ENCODE assay signal across 11 mouse cellular contexts in the genomic region with DNA sequence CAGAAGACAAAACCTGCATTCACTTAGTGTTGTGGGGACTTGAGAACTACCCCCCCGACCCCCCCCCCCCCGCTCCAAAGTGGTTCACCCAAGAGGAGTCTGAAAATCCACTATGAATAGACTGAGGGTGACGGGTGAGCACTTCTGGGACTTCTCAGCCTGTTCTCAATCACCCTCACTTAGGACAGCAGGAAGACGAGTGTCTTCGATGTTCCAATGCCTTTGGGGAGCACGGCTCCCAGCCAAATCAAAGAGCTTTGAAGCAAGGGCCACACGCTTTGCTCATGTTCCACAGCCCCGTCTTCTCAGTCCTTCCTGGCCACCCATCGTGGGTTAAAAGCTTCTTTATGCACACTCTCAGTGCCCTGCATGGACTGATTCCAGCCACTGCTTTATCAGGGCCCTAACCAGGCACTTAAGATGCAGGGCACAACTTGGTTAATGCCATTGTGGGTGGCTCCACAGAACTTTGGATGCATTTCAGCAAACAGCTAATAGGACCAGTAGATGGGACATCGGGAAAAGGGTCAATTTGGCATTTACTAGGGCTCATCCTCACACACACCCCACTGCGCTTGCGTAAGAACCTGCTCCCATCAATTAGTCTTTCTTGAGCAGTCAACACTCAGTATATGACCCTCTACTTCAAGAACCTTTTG.
DNase-seq lines count a peak whose midpoint lies in the region; ATAC-seq and TF ChIP-seq lines count a peak whose summit lies in the region.
"Had no signal": no experiment of that assay in that cellular context is flagged by ENCODE, and none has a peak within 500 bp of the region (broad histone marks: within the 10 kb centered on the region; RNA-seq: fewer than 3 reads in every experiment).

No protein-coding gene starts in this region.

- peaks cover 85% of the 10 kb centered on the region for H3K4me1 ChIP-seq in kidney, embryonic 15.5 days
- peaks cover 35 to 76% of the 10 kb centered on the region in 2 experiments for H3K4me1 ChIP-seq in MEL (ENCODE audit: control insufficient read depth in 1 of 2, insufficient read depth in 2 of 2, low read length in 2 of 2)
- H3K4me1 ChIP-seq in embryonic facial prominence, embryonic 10.5 days, result peaks cover 59% of the 10 kb centered on the region
- peaks cover 12% of the 10 kb centered on the region; the same call in 1 of the 2 replicates for H3K4me1 ChIP-seq in lung, postnatal 0 days (ENCODE audit: insufficient read depth, low read depth, low read length)

- TF ChIP-seq CTCF in MEL (IDR thresholded peaks at IDR 0.05 in 2 of 3, conservative IDR thresholded peaks at IDR 0.05 in 1 of 3; ENCODE audit: control insufficient read depth in 1 of 3, insufficient read depth in 1 of 3, low read depth in 2 of 3, low read length in 3 of 3, poor library complexity in 1 of 3, severe bottlenecking in 1 of 3), result no peak
- TF ChIP-seq CTCF in lung, postnatal 0 days (IDR thresholded peaks at IDR 0.05), result no peak

- WGBS in kidney, embryonic 15.5 days, result 88% methylated on average over 12 of the region's 12 CpGs
- WGBS in embryonic facial prominence, embryonic 10.5 days, result 85% methylated on average over 12 of the region's 12 CpGs
- 51% methylated on average over 12 of the region's 12 CpGs for WGBS in lung, postnatal 0 days

- no peak overlapping the region for H3K4me3 ChIP-seq in kidney, embryonic 15.5 days (replicated peaks)
- H3K4me3 ChIP-seq in MEL (ENCODE audit: control insufficient read depth in 1 of 2, insufficient read depth in 1 of 2, low read depth in 2 of 2, low read length in 2 of 2), result no peak overlapping the region
- no peak overlapping the region for H3K4me3 ChIP-seq in embryonic facial prominence, embryonic 10.5 days
- no peak overlapping the region for H3K4me3 ChIP-seq in lung, postnatal 0 days (ENCODE audit: low read depth, low read length)
- H3K4me3 ChIP-seq: heart, adult 2 months had no signal

- ATAC-seq in kidney, embryonic 15.5 days (replicated peaks; ENCODE audit: low FRiP score), result no peak
- ATAC-seq in lung, postnatal 0 days, result peak; percentile 71
- ATAC-seq: liver, postnatal 0 days had no signal

- no peak for TF ChIP-seq RAD21 in MEL (IDR thresholded peaks at IDR 0.05; ENCODE audit: low read depth, low read length)

- no peaks in the 10 kb centered on the region; the same call in 1 of the 2 replicates for H3K79me2 ChIP-seq in MEL (ENCODE audit: control insufficient read depth, insufficient read depth, low read length, poor library complexity)

- no peak overlapping the region for H3K4me2 ChIP-seq in kidney, embryonic 15.5 days
- no peak overlapping the region for H3K4me2 ChIP-seq in lung, postnatal 0 days (replicated peaks; ENCODE audit: low read depth, low read length)

- no peak overlapping the region for H3K9ac ChIP-seq in kidney, embryonic 15.5 days
- H3K9ac ChIP-seq in MEL (ENCODE audit: control insufficient read depth, low read depth, low read length, poor library complexity, severe bottlenecking), result no peak overlapping the region
- no peak overlapping the region for H3K9ac ChIP-seq in lung, postnatal 0 days (replicated peaks; ENCODE audit: low read depth)
- H3K9ac ChIP-seq: liver, postnatal 0 days had no signal

- no peak for TF ChIP-seq POLR2A in MEL (IDR thresholded peaks at IDR 0.05; ENCODE audit: control insufficient read depth in 1 of 2, insufficient read depth in 1 of 2, low read depth in 1 of 2, low read length in 2 of 2, poor library complexity in 1 of 2)

- DNase-seq in kidney, adult 8-10 months, result no peak
- peak; percentile 45 for DNase-seq in MEL (ENCODE audit: low read depth, low spot score)
- DNase-seq in embryonic facial prominence, embryonic 10.5 days (ENCODE audit: low spot score), result no peak
- DNase-seq in lung, postnatal 0 days (ENCODE audit: low spot score), result peak; percentile 82
- DNase-seq in ovary, adult 18-20 months (ENCODE audit: low spot score), result no peak
- DNase-seq in ovary, postnatal 14 days (ENCODE audit: low spot score), result no peak
- DNase-seq in embryo, embryonic 11 days, result no peak
- DNase-seq: kidney, postnatal 10 days; liver, postnatal 0 days had no signal

- no peaks in the 10 kb centered on the region for H3K9me3 ChIP-seq in kidney, embryonic 15.5 days (replicated peaks)
- no peaks in the 10 kb centered on the region for H3K9me3 ChIP-seq in MEL (replicated peaks; ENCODE audit: insufficient read depth, low read length)
- H3K9me3 ChIP-seq in embryonic facial prominence, embryonic 10.5 days, result no peaks in the 10 kb centered on the region
- H3K9me3 ChIP-seq in lung, postnatal 0 days (ENCODE audit: low read length), result no peaks in the 10 kb centered on the region

- H3K36me3 ChIP-seq in kidney, embryonic 15.5 days, result peaks cover 21% of the 10 kb centered on the region
- peaks cover 0 to 73% of the 10 kb centered on the region in 2 experiments; a peak in 2 of 4 replicates for H3K36me3 ChIP-seq in MEL (ENCODE audit: control insufficient read depth in 1 of 2, insufficient read depth in 2 of 2, low read length in 2 of 2)
- peaks cover 72% of the 10 kb centered on the region for H3K36me3 ChIP-seq in embryonic facial prominence, embryonic 10.5 days (replicated peaks)
- no peaks in the 10 kb centered on the region; the same call in 1 of the 2 replicates for H3K36me3 ChIP-seq in lung, postnatal 0 days (ENCODE audit: insufficient read depth, low read length)

- H3K27ac ChIP-seq in kidney, embryonic 15.5 days, result 0 out of 2 replicates have a peak overlapping the region, but pooled peaks have one; percentile 13
- H3K27ac ChIP-seq in MEL (ENCODE audit: control insufficient read depth, low read depth, low read length), result peak overlapping the region; percentile 79
- 0 out of 2 replicates have a peak overlapping the region, but pooled peaks have one; percentile 19 for H3K27ac ChIP-seq in embryonic facial prominence, embryonic 10.5 days (replicated peaks)
- no peak overlapping the region for H3K27ac ChIP-seq in lung, postnatal 0 days (ENCODE audit: low read length)
- H3K27ac ChIP-seq: heart, adult 2 months had no signal

- no peaks in the 10 kb centered on the region for H3K27me3 ChIP-seq in kidney, embryonic 15.5 days
- no peaks in the 10 kb centered on the region for H3K27me3 ChIP-seq in MEL (ENCODE audit: control insufficient read depth in 1 of 2, insufficient read depth in 2 of 2, low read length in 2 of 2)
- no peaks in the 10 kb centered on the region for H3K27me3 ChIP-seq in embryonic facial prominence, embryonic 10.5 days (replicated peaks; ENCODE audit: low read depth, poor library complexity, severe bottlenecking)
- H3K27me3 ChIP-seq in lung, postnatal 0 days (replicated peaks; ENCODE audit: insufficient read depth, low read length), result no peaks in the 10 kb centered on the region

- no peak for TF ChIP-seq EP300 in MEL (IDR thresholded peaks at IDR 0.05; ENCODE audit: low read depth in 1 of 2, low read length in 2 of 2)
- no peak for TF ChIP-seq EP300 in lung, postnatal 0 days (IDR thresholded peaks at IDR 0.05)

TF ChIP-seq in MEL, 35 proteins besides CTCF, POLR2A, EP300 and RAD21:
- TF ChIP-seq ZMIZ1 (IDR thresholded peaks at IDR 0.05; ENCODE audit: low read depth, low read length) (0 out of 2 replicates have a peak, but pooled peaks have one; percentile 18), ELF1 (IDR thresholded peaks at IDR 0.05; ENCODE audit: low read depth, low read length) (no peak), MAZ (IDR thresholded peaks at IDR 0.05; ENCODE audit: low read depth, low read length) (no peak), USF2 (IDR thresholded peaks at IDR 0.05; ENCODE audit: borderline replicate concordance in 1 of 2, insufficient read depth in 1 of 2, low read depth in 1 of 2, low read length in 2 of 2) (no peak), ETS1 (IDR thresholded peaks at IDR 0.05; ENCODE audit: low read depth, low read length) (0 out of 2 replicates have a peak, but pooled peaks have one; percentile 33), MXI1 (IDR thresholded peaks at IDR 0.05; ENCODE audit: low read depth, low read length) (no peak), UBTF (IDR thresholded peaks at IDR 0.05; ENCODE audit: borderline replicate concordance, insufficient read depth, low read depth, low read length) (no peak), MYB (IDR thresholded peaks at IDR 0.05; ENCODE audit: low read depth, low read length) (no peak), USF1 (IDR thresholded peaks at IDR 0.05; ENCODE audit: low read depth, low read length) (no peak), JUND (IDR thresholded peaks at IDR 0.05; ENCODE audit: low read depth, low read length) (no peak), MYC (IDR thresholded peaks at IDR 0.05; ENCODE audit: low read depth, low read length) (no peak), POLR2AphosphoS5 (IDR thresholded peaks at IDR 0.05; ENCODE audit: borderline replicate concordance, low read depth, low read length) (no peak)
TF ChIP-seq in MEL: peak in this region for 2.

Comparison
In these comparisons a context has a peak if more than half of its experiments do, and no peak if none do; other contexts are left out.
1. DNase-seq: peak in MEL (single experiment) and lung, postnatal 0 days (single experiment); none in kidney, adult 8-10 months (0 of 2), embryonic facial prominence, embryonic 10.5 days (single experiment), ovary, adult 18-20 months (single experiment), ovary, postnatal 14 days (single experiment) and embryo, embryonic 11 days (single experiment).